Mouse (Mus musculus) cerebellum, adult 2 months (tissue): ENCODE measurements at regions not wholly inside any gene's neighbourhood (a gene's known extent, or its start where the extent isn't known, plus 50 kb on each side); places are given as distances from the start of the nearest gene placed in this dataset.

Source experiments
- CTCF ChIP-seq: fragments of 200-500 bp; IDR thresholded peaks from 2 replicates; pipeline ENCODE4 v1.5.1; 2011; ENCODE audit warnings: low read depth, mild to moderate bottlenecking, control low read depth, low read length, moderate library complexity, borderline replicate concordance; ENCODE audit not compliant: insufficient read depth
- POLR2A ChIP-seq: fragments of 200-500 bp; IDR thresholded peaks from 2 replicates; pipeline ENCODE4 v1.6.1; 2011; ENCODE audit warnings: low read length, control low read depth, borderline replicate concordance; ENCODE audit not compliant: insufficient read depth

GRCm38 (mm10) chrX:68950730-68951129, 57.9 kb upstream of the Gm6812 start:
- TF ChIP-seq CTCF (no peak), POLR2A (no peak)
